Mouse (Mus musculus) liver, adult 2 months (tissue): ENCODE measurements around the gene Hspb2. TPM values are rescaled to one million over a fixed set of nuclear protein-coding genes. Genes with fewer than 3 reads are reported as not detected.
A peak's percentile ranks its signal among the peaks of the same experiment; 100 is the strongest.

Experiments used
- DNase-seq: peaks from one replicate; pipeline ENCODE4 v3.0.0-alpha.2; 2011; ENCODE audit warnings: low read depth, low spot score; ENCODE audit errors: extremely low read depth
- H3K27ac ChIP-seq: fragments of 200-500 bp; replicated peaks from 2 replicates; pipeline ENCODE4 v1.5.1; 2012; ENCODE audit warnings: low read depth, mild to moderate bottlenecking, control low read depth, inconsistent platforms, low read length; ENCODE audit not compliant: insufficient read depth
- H3K27me3 ChIP-seq: fragments of 200-500 bp; 2 replicates; pipeline ENCODE4 v1.6.1; 2012; ENCODE audit warnings: mild to moderate bottlenecking, moderate library complexity, low read length, inconsistent platforms; ENCODE audit not compliant: control insufficient read depth, insufficient read depth
- H3K36me3 ChIP-seq: fragments of 200-500 bp; 2 replicates; pipeline ENCODE4 v1.6.1; 2012; ENCODE audit warnings: low read length, inconsistent platforms; ENCODE audit not compliant: control insufficient read depth, insufficient read depth
- H3K4me1 ChIP-seq: fragments of 200-500 bp; 2 replicates; pipeline ENCODE4 v1.6.1; 2011; ENCODE audit warnings: low read length; ENCODE audit not compliant: control insufficient read depth, insufficient read depth
- H3K4me3 ChIP-seq: fragments of 200-500 bp; 2 replicates; pipeline ENCODE4 v1.5.1; 2011; ENCODE audit warnings: low read depth, mild to moderate bottlenecking, control low read depth, low read length, moderate library complexity; ENCODE audit not compliant: insufficient read depth
- H3K79me2 ChIP-seq: fragments of 200-500 bp; 2 replicates; pipeline ENCODE4 v1.6.1; 2012; ENCODE audit warnings: inconsistent platforms, mild to moderate bottlenecking, low read length, moderate library complexity; ENCODE audit not compliant: control insufficient read depth, insufficient read depth
- H3K9ac ChIP-seq: fragments of 200-500 bp; 2 replicates; pipeline ENCODE4 v1.6.1; 2012; ENCODE audit warnings: low read depth, mild to moderate bottlenecking, control low read depth, inconsistent platforms, low read length
- CTCF ChIP-seq: fragments of 200-500 bp; IDR thresholded peaks from 2 replicates; pipeline ENCODE4 v1.5.1; 2011; ENCODE audit warnings: low read depth, low read length, control low read depth
- POLR2A ChIP-seq: fragments of 200-500 bp; IDR thresholded peaks from 2 replicates; pipeline ENCODE4 v1.6.1; 2011; ENCODE audit warnings: low read length, control low read depth; ENCODE audit not compliant: insufficient read depth; ENCODE audit errors: extremely low read depth
- WGBS: fragments of 180-500 bp; shearing (Covaris S2); methylation state at CpG from one replicate; pipeline ENCODE4 v1.1.7; 2018; 5-methylcytosine and 5-hydroxymethylcytosine counted together
- polyA plus RNA-seq: library from polyadenylated mRNA; depleted of rRNA; stranded (reverse); fragments of >200 nt; gene quantifications from 2 replicates; pipeline ENCODE4 v1.2.3, GENCODE M21; 2012; rRNA removed
- total RNA-seq: library from RNA; depleted of rRNA; stranded (reverse); fragments of >200 nt; gene quantifications from 2 replicates; pipeline ENCODE4 v1.2.3, GENCODE M21; 2014; rRNA removed

Gene Hspb2
- 0.55 TPM in 1 of 2 replicates, not detected in the other for total RNA-seq
- polyA plus RNA-seq, result 0.88 and 1.1 TPM in 2 replicates

DNA sequence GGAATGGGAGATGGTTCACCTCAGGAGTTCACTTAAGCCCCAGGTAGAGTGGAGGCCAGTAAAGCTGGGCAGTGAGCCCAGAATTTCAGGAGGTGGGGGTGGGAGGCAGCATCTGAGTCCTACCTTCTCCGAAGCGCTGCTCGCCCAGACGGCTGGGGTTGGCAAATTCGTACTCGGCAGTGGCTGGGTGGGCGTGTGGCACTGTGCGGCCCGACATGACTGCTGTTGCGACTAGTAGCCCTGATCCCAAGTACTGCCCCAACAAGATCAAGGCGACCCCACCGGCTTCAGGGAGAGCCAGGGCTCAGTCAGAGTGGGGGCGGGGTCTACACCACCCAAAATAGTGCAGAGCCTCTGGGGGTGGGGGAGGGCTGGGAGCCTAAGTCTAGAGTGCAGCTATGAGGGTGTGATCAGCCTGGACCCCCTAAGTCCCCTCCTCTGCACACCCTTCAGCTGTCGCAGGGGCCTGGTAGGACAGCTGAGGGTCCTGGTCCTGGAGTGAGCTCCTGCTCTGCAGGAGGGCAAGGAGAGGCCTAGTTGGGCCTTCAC is at the start of gene Hspb2:
TSS of gene Hspb2 (minus strand) at position 301 of the 549 bp plus-strand sequence.
- H3K4me1 ChIP-seq, result no peaks in the 10 kb centered on the region
- H3K27ac ChIP-seq, result peak within 1 kb of the TSS; percentile 39
- no peaks in the 10 kb centered on the region for H3K79me2 ChIP-seq
- peak within 1 kb of the TSS; percentile 44 for H3K9ac ChIP-seq
- TF ChIP-seq CTCF (no peak), POLR2A (no peak)
- WGBS, result 62% methylated on average over 14 of the region's 14 CpGs
- no peaks in the 10 kb centered on the region for H3K27me3 ChIP-seq
- H3K4me3 ChIP-seq, result peak within 1 kb of the TSS; percentile 56
- no peak for DNase-seq
- H3K36me3 ChIP-seq, result no peaks in the 10 kb centered on the region

DNA sequence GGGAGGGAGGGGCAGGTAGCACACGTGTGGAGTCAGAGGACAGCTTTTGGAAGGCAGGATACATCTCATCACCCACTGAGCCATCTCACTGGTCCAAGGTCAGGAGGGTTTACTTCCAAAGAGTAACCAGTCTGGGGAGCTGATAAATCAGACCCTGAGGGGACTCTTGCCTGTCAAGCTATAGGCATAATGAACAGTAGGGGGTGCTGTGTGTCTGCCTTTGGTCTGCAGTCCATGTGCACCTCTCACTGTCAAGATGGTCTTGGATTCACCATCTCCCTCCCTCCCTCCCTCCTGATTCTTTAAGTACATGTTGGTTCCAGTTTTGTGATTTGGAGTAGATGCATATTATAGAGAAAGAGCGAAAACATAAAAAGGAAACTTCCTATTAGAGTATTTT is 48.8 kb upstream of the Hspb2 start:
- TF ChIP-seq POLR2A, result no peak
- peak; percentile 67 for TF ChIP-seq CTCF
- peaks cover 14% of the 10 kb centered on the region for H3K36me3 ChIP-seq
- no peak overlapping the region for H3K27ac ChIP-seq
- peak; percentile 57 for DNase-seq
- H3K9ac ChIP-seq, result no peak overlapping the region
- H3K4me1 ChIP-seq, result peaks cover 13% of the 10 kb centered on the region
- no peaks in the 10 kb centered on the region for H3K79me2 ChIP-seq
- no peak overlapping the region for H3K4me3 ChIP-seq
- WGBS, result 74% methylated on average over 2 of the region's 2 CpGs
- no peaks in the 10 kb centered on the region for H3K27me3 ChIP-seq

DNA sequence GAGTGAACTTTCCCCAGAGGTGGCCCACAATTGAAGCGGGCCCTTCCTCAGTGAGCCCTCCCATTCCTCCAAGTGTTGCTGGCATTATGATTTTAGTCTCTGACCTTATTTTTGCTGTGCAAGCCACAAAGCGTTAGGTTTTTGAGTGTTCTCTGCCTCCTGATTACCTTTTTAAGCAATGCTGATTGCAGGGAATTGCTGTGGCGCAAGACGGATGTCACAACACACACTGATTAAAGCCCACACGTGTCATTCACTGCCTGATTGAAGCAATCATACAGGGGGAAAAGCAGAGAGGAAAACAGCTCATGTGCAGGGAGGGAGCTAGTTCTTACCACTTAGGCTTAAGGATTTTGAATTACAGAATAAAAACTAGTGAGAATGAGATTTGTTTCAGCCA is 46.2 kb upstream of the Hspb2 start:
- H3K4me1 ChIP-seq, result peaks cover 13% of the 10 kb centered on the region
- peak overlapping the region; percentile 82 for H3K27ac ChIP-seq
- H3K79me2 ChIP-seq, result no peaks in the 10 kb centered on the region
- peaks cover 6% of the 10 kb centered on the region for H3K36me3 ChIP-seq
- 25% methylated on average over 5 of the region's 5 CpGs for WGBS
- H3K4me3 ChIP-seq, result no peak overlapping the region
- H3K27me3 ChIP-seq, result no peaks in the 10 kb centered on the region
- DNase-seq, result peak; percentile 94
- no peak for TF ChIP-seq CTCF
- TF ChIP-seq POLR2A, result no peak
- H3K9ac ChIP-seq, result no peak overlapping the region

DNA sequence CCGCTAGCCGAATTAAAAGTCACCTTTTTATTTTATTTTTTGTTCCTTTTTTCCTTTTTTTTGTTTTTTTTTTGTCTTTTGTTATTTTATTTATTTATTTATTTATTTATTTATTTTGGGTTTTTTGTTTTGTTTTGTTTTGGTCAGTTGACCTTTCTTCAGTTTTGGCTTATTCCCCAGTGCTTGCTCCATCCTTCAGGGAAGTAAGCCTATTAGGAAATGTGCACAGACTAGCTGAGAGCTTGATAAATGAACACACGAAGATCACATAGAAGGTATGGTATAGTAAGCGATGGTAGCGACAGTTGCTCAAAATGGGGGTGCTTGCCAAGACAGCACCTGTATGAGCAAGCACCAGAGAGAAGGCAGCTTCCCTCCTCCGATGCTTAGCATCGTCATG is 45.5 kb upstream of the Hspb2 start:
- DNase-seq, result peak; percentile 66

DNA sequence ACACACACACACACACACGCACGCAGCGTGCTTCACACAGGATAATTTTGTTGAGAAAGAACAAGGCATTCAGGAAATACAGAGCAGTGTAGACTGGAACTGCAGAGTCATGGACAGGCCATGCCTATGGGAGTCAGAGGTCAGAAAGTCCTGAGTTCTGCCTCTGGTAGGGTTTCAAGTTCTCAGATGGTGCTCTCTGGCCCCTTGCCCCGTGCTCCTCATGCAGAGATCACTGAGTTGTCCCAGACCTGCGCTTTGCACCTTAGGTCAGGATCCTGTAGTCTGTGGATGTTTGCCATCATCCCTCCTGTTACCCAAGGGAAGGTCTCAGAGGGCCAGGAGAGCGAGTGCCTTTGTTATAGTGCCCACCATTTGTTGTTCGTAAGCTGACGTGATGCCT is 44.6 kb upstream of the Hspb2 start:
- Histone ChIP-seq H3K9ac (no peak overlapping the region), H3K79me2 (no peaks in the 10 kb centered on the region), H3K27me3 (no peaks in the 10 kb centered on the region), H3K36me3 (peaks cover 2% of the 10 kb centered on the region), H3K27ac (peak overlapping the region; percentile 61), H3K4me1 (peaks cover 13% of the 10 kb centered on the region), H3K4me3 (no peak overlapping the region)
- TF ChIP-seq CTCF, result no peak
- TF ChIP-seq POLR2A, result no peak
- peak; percentile 94 for DNase-seq
- 75% methylated on average over 8 of the region's 8 CpGs for WGBS

More for the DNA sequence above, 45.5 kb upstream of the Hspb2 start:
- no peak overlapping the region for H3K4me3 ChIP-seq
- 84% methylated on average over 7 of the region's 7 CpGs for WGBS
- H3K9ac ChIP-seq, result no peak overlapping the region
- peaks cover 13% of the 10 kb centered on the region for H3K4me1 ChIP-seq
- H3K79me2 ChIP-seq, result no peaks in the 10 kb centered on the region
- H3K36me3 ChIP-seq, result peaks cover 8% of the 10 kb centered on the region
- peak overlapping the region; percentile 82 for H3K27ac ChIP-seq
- no peaks in the 10 kb centered on the region for H3K27me3 ChIP-seq
- TF ChIP-seq CTCF (no peak), POLR2A (no peak)

DNA sequence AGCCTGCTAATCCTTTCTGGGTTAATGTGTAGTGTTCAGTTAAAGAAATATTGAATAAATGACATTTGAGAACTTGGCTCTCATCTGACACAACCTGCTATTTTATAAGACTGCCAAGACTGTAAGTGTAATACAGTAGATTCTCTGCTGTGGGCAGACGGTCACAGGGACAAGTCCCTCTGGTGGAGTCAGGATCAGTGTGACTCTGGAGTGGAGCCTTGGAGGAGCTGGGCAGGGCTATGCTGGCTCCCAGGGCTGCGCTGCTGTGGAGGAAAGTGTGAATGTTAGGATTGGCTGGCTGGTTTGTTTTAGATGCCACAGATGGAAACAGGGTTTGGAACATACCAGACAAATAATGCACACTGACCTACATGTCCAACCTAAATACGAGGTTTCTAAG is 43.1 kb upstream of the Hspb2 start:
- H3K36me3 ChIP-seq, result peaks cover 2% of the 10 kb centered on the region; the same call in 1 of the 2 replicates
- H3K4me1 ChIP-seq, result peaks cover 13% of the 10 kb centered on the region
- no peaks in the 10 kb centered on the region for H3K79me2 ChIP-seq
- H3K27ac ChIP-seq, result no peak overlapping the region
- no peak overlapping the region for H3K9ac ChIP-seq
- 90% methylated on average over 3 of the region's 3 CpGs for whole genome bisulfite sequencing
- TF ChIP-seq CTCF, result no peak
- TF ChIP-seq POLR2A, result no peak
- no peaks in the 10 kb centered on the region for H3K27me3 ChIP-seq
- H3K4me3 ChIP-seq, result no peak overlapping the region
- DNase-seq, result no peak
